Mouse (Mus musculus): ENCODE results near the gene Pld2.

- TF ChIP-seq CTCF (IDR thresholded peaks at IDR 0.05; ENCODE audit: extremely low read depth, insufficient read depth, insufficient read length, insufficient replicate concordance) (no peak), POLR2A (IDR thresholded peaks at IDR 0.05; ENCODE audit: low read depth, low read length) (no peak)
These were observed 15.1 kb upstream of the Pld2 start for GRCm38 (mm10) chr11:70524782-70525181.
